Mouse (Mus musculus): ENCODE data around the gene Sun2.

GRCm38 (mm10) chr15:79727840-79728239 lies 14.5 kb downstream of the Sun2 start:
- no peak for TF ChIP-seq CTCF (IDR thresholded peaks at IDR 0.05; ENCODE audit: low read depth)
- no peak for TF ChIP-seq EP300 (optimal IDR thresholded peaks at IDR 0.05)
